Mouse (Mus musculus): Measurements from ENCODE around the gene 9530068E07Rik.

Gene 9530068E07Rik

DNA sequence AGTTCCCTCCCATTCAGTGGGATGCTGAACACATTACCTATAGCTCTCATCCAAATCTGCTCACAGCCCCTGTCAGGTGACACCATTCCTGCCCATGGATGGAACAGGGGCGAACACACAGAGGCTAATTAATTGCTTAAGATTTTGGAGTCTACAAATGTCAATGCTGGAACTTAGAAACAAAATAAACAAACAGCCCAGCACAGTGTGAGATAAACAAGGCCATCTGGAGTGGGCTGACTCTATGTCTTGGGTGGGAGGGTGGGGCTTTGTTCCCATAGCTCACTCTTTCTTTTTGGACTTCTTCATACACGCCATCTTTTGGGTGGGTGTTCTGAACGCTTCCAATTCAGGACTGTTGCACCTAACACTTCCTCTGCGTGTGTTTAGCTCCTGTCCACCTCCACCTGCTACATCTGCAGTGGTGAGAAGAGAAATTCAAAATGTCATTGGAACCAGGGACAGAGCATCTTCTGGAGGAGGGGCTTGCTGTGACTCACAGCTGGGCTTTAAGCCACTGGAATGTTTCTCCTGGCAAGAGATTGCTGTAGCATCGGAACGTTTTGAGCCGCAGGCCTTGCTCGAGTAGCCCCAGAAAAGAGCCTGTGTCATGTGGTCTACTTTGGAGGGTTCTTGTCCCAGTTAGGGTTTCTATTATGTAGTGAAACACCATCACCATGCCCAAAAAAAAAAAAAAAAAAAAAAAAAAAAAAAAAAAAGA, 37.0 kb downstream of the 9530068E07Rik start:
- CTCF ChIA-PET = interaction anchor here in 1 of 4 experiments (0.6 kb wide), 1 partner anchor 53 kb away, joined by 3 read pairs; no protein-coding TSS in a partner anchor
- POLR2A ChIA-PET = interaction anchor here in 1 of 4 experiments (1.0 to 1.2 kb wide), 3 partner anchors 8 to 25 kb away, joined by 3 read pairs; no protein-coding TSS in a partner anchor

DNA sequence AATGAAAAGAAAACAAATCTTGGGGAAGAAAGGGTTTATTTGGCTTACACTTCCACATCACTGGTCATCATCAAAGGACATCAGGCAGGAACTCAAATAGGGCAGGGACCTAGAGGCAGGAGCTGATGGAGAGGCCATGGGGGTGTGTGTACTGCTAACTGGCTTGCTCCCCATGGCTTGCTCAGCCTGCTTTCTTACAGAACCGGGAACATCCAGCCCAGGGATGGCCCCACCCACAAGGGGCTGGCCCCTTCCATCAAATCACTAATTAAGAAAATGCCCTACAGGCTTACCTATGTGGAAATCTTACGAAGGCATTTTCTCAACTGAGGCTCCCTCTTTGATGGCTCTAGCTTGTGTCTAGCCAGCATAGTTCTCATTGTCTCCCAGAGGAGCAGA, 37.6 kb downstream of the 9530068E07Rik start:
- ChIA-PET POLR2A (interaction anchor here in 1 of 4 experiments (1.0 to 1.2 kb wide), 2 partner anchors 19 to 25 kb away, joined by 3 read pairs; no protein-coding TSS in a partner anchor), CTCF (interaction anchor here in 1 of 4 experiments (0.6 kb wide), 1 partner anchor 53 kb away, joined by 3 read pairs; no protein-coding TSS in a partner anchor)

DNA sequence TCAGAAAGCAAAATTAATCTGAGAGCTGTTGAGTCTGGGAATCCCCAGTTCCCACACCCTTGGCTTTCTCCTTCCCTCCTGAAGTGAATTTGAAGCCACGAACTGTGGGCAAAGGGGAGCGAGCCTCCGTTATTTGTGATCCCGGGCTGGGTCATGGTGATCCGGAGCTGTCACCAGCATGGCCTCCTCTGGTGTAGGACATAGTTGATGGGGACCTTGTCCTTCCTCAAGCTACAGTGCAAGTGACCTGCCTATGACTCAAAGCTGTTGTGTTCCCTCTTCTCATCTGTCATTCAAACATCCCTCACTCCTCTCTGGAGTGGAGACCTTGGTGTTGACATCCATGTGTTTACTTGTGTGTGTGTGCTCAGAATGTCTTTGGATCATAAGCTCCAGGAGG, 39.2 kb downstream of the 9530068E07Rik start:
- ChIA-PET POLR2A (interaction anchor here in 2 of 4 experiments (0.7 kb wide), 2 partner anchors 9 to 62 kb away, joined by 3 to 4 read pairs; no protein-coding TSS in a partner anchor), CTCF (no interaction called here)

DNA sequence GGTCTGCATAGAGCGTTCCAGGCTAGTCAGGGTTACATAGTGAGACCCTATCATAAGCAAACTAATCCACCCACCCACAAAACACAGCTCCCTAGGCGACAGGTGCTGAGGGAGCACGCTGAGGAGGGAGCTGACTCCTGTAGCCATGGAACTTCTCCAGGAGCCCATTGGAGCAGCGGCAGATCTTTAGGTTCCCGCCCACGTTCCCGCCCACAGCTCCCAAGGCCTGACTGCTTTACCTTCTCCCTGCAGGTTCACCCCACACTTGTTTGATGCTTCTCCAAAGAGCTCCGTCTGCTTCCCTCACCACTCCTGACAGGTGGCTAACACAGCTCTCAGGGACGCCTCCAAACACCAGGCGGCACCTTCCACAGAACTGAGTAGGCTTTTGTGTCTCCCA, 40.9 kb downstream of the 9530068E07Rik start:
- ChIA-PET CTCF (interaction anchor here in 3 of 4 experiments (0.6 to 1.2 kb wide), 7 partner anchors 12 to 818 kb away, joined by 3 to 4 read pairs (median 3); no protein-coding TSS in a partner anchor), POLR2A (interaction anchor here in 1 of 4 experiments (0.9 to 1.2 kb wide), 3 partner anchors 16 to 31 kb away, joined by 3 to 4 read pairs (median 3); no protein-coding TSS in a partner anchor)

DNA sequence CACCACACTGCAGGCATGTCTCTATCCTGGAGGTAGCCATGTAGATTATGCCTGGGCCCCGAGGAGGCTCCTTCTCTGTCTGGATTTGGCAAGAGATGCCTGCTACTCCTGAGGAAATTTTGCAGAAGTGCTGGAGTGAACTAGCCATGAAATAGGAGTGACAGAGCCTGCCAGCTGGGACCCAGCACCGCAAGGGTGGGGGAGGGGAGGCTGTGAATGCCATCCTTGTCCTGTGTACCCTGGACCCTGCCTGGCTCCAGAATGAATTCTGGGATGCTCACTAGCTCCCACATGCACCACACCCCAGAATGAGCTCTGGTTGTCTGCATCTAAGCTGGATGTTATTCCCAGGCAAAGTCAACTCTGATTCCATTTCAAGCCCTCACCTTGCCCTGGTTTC, 44.9 kb downstream of the 9530068E07Rik start:
- CTCF ChIA-PET = interaction anchor here in 1 of 4 experiments (1.4 kb wide), 1 partner anchor 18 kb away, joined by 3 read pairs; no protein-coding TSS in a partner anchor
- POLR2A ChIA-PET = interaction anchor here in 1 of 4 experiments (1.4 kb wide), 1 partner anchor 9 kb away, joined by 3 read pairs; no protein-coding TSS in a partner anchor

DNA sequence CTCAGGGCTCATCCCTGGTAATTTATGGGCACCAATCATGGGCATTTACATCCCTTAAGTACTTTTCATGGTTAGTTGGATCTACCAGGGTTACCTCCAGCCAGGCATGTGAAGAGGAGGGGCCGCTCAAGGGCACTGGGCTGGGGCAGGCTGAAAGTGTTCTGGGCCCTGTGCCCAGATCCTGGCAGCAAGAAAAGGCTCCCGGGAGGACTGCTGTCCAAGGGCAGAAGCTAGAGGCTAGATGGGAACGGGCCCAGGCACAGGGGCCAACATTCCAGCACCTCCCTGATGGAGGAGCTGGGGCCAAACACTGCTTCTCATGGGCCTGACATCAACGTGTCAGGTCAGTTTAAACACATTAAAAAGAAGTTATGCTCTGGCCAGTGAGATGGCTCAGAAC, 51.0 kb downstream of the 9530068E07Rik start:
- CTCF ChIA-PET = no interaction called here
- POLR2A ChIA-PET = no interaction called here

DNA sequence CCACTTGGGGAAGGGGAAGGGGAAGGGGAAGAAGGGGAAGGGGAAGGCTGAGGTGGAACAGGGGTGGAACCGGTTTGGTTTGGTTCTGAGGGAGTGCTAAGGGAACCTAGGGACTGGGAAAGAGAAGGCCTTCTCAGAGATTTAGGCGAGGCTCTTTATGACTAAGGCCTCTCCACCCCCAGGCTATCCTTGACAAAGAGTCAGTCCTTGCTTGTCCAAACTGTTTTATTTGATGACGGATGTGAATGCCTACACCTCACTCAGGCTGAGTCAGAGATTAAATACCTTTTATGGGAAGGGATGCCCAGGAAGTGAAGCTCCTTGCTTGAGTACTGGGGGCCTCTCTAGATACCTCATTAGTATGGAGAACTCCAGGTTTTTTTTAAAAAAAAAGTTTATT, 52.8 kb downstream of the 9530068E07Rik start:
- ChIA-PET CTCF (interaction anchor here in 2 of 4 experiments (1.1 to 1.4 kb wide), 3 partner anchors 12 to 181 kb away, joined by 3 to 5 read pairs (median 4); no protein-coding TSS in a partner anchor), POLR2A (interaction anchor here in 1 of 4 experiments (0.8 kb wide), 2 partner anchors 63 to 220 kb away, joined by 3 to 5 read pairs; no protein-coding TSS in a partner anchor)

DNA sequence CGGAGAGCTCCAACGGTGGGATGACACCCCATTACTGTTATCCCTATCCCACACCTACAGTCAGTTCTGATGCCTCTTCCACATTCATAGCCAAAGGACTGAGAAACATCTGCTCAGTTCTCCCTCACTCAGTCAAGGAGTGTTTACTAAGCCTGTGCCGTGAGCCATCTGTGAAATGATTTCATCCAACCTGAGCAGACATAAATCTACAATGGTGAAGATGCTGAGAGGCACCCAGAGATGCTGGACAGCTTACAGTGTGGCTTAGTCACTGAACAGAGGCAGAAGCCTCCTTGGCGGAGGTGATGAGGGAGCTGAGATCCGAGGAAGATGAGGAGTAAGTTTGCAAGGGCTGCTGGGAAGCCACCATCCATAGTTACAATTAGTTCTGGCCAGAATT, 62.1 kb downstream of the 9530068E07Rik start:
- ChIA-PET CTCF (interaction anchor here in 1 of 4 experiments (0.6 kb wide), 1 partner anchor 37 kb away, joined by 3 read pairs; no protein-coding TSS in a partner anchor), POLR2A (interaction anchor here in 1 of 4 experiments (1.2 kb wide), 1 partner anchor 27 kb away, joined by 4 read pairs; no protein-coding TSS in a partner anchor)

Measured in embryonic stem cell, embryonic (primary cell).